Mouse (Mus musculus) liver, embryonic 14.5 days (tissue): ENCODE results near the gene Ss18l2. TPM values are rescaled to one million over a fixed set of nuclear protein-coding genes. Genes with fewer than 3 reads are reported as not detected.

Experiments
- ATAC-seq: fragments of 200-750 bp; cut with Nextera tagmentation; 2 replicates; pipeline ENCODE4 v1.8.0; 2017; ENCODE audit warnings: moderate number of reproducible peaks, mild to moderate bottlenecking, moderate library complexity; ENCODE audit not compliant: insufficient read depth
- DNase-seq, 3 experiments: peaks; one replicate each; pipeline ENCODE4 v3.0.0-alpha.2; 2012 to 2013; ENCODE audit warnings: low read depth in 3 of 3, low spot score in 3 of 3
- H3K27ac ChIP-seq: fragments of 300-500 bp; sonication (generic); 2 replicates; pipeline ENCODE4 v1.5.1; 2014; ENCODE audit warnings: moderate library complexity, mild to moderate bottlenecking, control low read depth, inconsistent platforms
- H3K27me3 ChIP-seq: fragments of 300-500 bp; sonication (generic); 2 replicates; pipeline ENCODE4 v1.6.1; 2014; ENCODE audit warnings: mild to moderate bottlenecking, low read length, moderate library complexity; ENCODE audit not compliant: control insufficient read depth, insufficient read depth
- H3K36me3 ChIP-seq: fragments of 300-500 bp; sonication (generic); replicated peaks from 2 replicates; pipeline ENCODE4 v1.6.1; 2014; ENCODE audit warnings: low read depth; ENCODE audit not compliant: control insufficient read depth, insufficient read depth
- H3K4me1 ChIP-seq, 2 experiments: fragments of 200-500 bp in 1 of 2; fragments of 300-500 bp in 1 of 2; sonication (generic) in 1 of 2; replicated peaks; 2 replicates each; pipeline ENCODE4 v1.6.1; 2012 to 2014; ENCODE audit warnings: antibody characterized with exemption in 1 of 2, inconsistent platforms in 1 of 2, low read length in 1 of 2; ENCODE audit not compliant: control insufficient read depth in 2 of 2, insufficient read depth in 2 of 2
- H3K4me2 ChIP-seq: fragments of 300-500 bp; sonication (generic); 2 replicates; pipeline ENCODE4 v1.6.1; 2014; ENCODE audit warnings: low read depth, mild to moderate bottlenecking, control low read depth, moderate library complexity
- H3K4me3 ChIP-seq, 2 experiments: fragments of 200-500 bp in 1 of 2; fragments of 300-500 bp in 1 of 2; sonication (generic) in 1 of 2; 2 replicates each; pipeline ENCODE4 v1.5.1; 2012 to 2014; ENCODE audit warnings: low read depth in 2 of 2, low read length in 2 of 2, mild to moderate bottlenecking in 2 of 2, control low read depth in 1 of 2, inconsistent platforms in 1 of 2, moderate library complexity in 1 of 2; ENCODE audit not compliant: insufficient read depth in 1 of 2
- H3K9ac ChIP-seq: fragments of 300-500 bp; sonication (generic); replicated peaks from 2 replicates; pipeline ENCODE4 v1.6.1; 2014; ENCODE audit warnings: mild to moderate bottlenecking, control low read depth, moderate library complexity
- H3K9me3 ChIP-seq: fragments of 300-500 bp; sonication (generic); 2 replicates; pipeline ENCODE4 v1.6.1; 2016; ENCODE audit warnings: low read length, mixed read lengths; ENCODE audit not compliant: control insufficient read depth
- CTCF ChIP-seq: IDR thresholded peaks from 2 replicates; pipeline ENCODE4 v1.5.1; 2016; ENCODE audit warnings: antibody characterized with exemption, low read depth, control low read depth
- EP300 ChIP-seq: IDR thresholded peaks from 2 replicates; pipeline ENCODE4 v1.6.1; 2016; ENCODE audit warnings: antibody characterized with exemption, low read depth
- WGBS: fragments of 180-500 bp; shearing (Covaris S2); extraction: QIAGEN DNeasy Blood & Tissue Kit; methylation state at CpG from one replicate; pipeline ENCODE4 v1.1.7; 2014; ENCODE audit not compliant: insufficient replicate concordance; 5-methylcytosine and 5-hydroxymethylcytosine counted together
- polyA plus RNA-seq, 2 experiments: library from polyadenylated mRNA; depleted of rRNA in 1 of 2; stranded (reverse) in 1 of 2; unstranded in 1 of 2; fragments of >200 nt; fragmentation: Nextera tagmentation in 1 of 2; extraction: Ambion mirVana in 1 of 2; gene quantifications; 2 replicates each; pipeline versions ENCODE4 v1.2.1 to v1.2.3; 2012 to 2014

Gene Ss18l2
- polyA plus RNA-seq, 2 experiments, result 24.8 to 83.3 TPM

DNA sequence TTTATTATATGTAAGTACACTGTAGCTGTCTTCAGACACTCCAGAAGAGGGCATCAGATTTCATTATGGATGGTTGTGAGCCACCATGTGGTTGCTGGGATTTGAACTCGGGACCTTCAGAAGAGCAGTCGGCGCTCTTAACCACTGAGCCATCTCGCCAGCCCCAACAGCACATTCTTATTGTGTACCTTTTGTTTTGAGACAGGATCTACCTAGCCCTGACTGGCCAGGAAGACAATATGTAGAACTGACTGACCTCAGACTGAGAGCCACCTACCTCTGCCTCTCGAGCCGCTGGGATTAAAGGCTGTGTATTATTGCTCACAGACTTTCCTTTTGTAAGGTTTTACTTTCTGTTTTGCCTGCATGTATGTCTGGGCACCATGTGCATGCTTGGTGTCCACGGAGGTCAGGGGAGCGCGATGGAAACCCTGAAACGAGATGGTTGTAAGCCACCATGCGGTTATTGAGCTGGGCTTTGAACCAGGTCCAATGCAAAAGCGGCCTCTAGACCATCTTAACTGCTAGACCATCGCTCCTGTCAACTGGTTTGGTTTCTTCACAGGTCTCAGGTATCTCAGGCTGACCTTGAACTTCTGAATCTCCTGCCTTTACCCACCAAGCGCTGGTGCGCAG lies 8.1 kb downstream of the Ss18l2 start:
- Histone ChIP-seq H3K27me3 (no peaks in the 10 kb centered on the region), H3K9me3 (no peaks in the 10 kb centered on the region), H3K4me1 (peaks cover 4 to 16% of the 10 kb centered on the region in 2 experiments), H3K4me3 (peak overlapping the region; percentile 60 to 91), H3K36me3 (no peaks in the 10 kb centered on the region), H3K9ac (peak overlapping the region; percentile 71), H3K27ac (peak overlapping the region; percentile 71), H3K4me2 (peak overlapping the region; percentile 83)
- ATAC-seq, result no peak
- 59% methylated on average over 15 of the region's 15 CpGs for WGBS
- no peak for DNase-seq
- no peak for TF ChIP-seq CTCF
- TF ChIP-seq EP300, result no peak

DNA sequence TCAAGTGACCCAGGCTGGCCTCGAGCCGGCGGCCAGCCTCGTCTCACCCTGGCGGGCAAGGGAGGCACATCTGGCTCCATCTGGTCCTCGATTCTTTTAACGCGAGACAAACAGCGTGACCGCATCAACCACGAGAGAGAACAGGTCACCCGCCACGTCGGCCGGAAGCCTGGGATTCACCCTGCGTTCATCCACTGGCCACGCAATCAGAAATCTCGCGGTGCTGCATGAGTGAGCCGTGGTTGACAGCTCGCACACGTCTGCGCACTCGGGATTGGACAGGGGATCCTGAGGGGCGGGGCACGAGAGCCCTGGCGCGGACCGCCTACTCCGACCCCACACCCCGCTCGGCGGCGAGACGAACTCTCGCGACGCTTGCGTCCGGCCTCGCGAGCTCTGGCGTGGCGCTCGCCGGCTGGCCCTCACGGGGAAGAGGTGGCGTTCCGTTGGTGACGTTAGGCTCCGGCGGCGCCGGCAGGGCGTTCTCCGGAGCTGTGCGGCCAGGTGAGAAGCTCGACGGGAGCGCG lies 8.7 kb downstream of the Ss18l2 start, which contains the start of gene Nktr:
TSS of gene Nktr (plus strand) at position 378 of the 527 bp plus-strand sequence.
- TF ChIP-seq EP300 (no peak; the same call in 1 of the 2 replicates), CTCF (peak; percentile 35)
- peaks cover 4 to 16% of the 10 kb centered on the region in 2 experiments for H3K4me1 ChIP-seq
- WGBS, result 0% methylated on average over 54 of the region's 61 CpGs
- peak within 1 kb of the TSS; percentile 99 for H3K4me2 ChIP-seq
- H3K27me3 ChIP-seq, result no peaks in the 10 kb centered on the region
- peak within 1 kb of the TSS; percentile 88 for H3K9ac ChIP-seq
- no peaks in the 10 kb centered on the region for H3K36me3 ChIP-seq
- H3K4me3 ChIP-seq, result peak within 1 kb of the TSS; percentile 90 to 91
- ATAC-seq (peak; percentile 97), DNase-seq (peak; percentile 97)
- peak within 1 kb of the TSS; percentile 84 for H3K27ac ChIP-seq
- no peaks in the 10 kb centered on the region for H3K9me3 ChIP-seq

DNA sequence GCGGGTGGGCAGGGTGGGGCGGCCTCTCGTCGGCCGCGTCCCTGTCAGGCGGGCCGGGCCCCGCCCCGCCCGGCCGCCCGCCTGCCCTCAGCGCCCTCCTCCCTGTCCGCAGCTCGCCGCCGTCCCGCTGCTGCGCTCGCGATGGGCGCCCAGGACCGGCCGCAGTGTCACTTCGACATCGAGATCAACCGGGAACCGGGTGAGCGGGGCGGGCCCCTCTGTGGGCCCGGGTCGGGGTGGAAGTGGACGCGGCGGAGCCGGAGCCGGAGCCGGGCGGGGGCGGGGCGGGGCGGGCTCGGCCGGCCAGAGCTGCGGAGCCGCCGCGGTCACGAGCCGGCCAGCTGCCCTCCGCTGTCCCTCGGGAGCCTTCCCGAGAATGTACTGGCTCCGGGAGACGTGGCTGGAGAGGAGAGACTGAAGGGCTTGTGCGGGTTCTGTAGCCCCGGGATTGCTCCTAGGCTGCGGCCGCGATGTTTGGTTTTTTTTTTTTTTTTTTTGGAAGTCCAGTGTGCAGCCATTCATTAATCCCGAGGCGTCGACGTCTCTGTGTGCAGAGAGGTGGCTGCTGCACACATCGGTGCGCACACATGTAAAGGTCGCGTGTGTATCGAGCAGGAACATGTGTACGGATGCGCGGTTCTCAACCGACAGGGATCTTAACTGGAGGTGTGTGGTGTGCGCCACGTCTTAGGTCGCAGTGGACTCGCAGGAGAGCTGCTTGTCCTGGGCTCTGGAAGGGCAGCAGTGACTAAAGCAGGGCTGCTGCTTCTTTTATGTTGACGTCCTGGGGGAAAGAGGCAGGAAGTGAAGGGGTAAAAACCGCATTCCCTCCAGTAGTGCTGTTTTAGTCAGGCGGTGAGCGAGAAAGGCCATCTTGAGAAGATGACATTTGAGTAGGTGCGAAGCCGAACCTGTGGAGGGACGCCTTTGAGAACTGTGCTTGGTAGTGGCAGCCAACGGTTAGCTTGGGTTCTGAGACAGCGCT lies 9.5 kb downstream of the Ss18l2 start:
- DNase-seq, result peak in 1 of 3 experiments; percentile 44

DNA sequence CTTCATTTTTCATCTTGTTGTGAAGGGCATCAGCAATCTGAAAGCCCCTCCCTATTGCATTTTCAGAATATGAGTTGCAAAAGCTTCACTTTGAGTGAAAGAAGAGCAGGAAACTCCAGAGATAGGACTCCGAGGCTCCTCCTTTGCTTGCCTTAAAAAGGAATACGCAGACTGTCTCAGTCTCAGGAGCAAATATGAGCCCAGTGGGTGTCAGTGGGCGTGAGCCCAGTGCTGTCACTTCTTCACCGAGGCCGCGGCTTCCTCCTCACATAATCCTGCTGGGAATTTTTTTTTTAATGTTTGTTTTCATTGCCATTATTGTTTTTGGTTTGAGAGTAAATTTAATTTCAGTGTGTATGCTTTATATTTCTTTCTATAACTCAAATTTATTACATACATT lies 30.4 kb downstream of the Ss18l2 start:
- H3K27ac ChIP-seq, result no peak overlapping the region
- ATAC-seq (no peak), DNase-seq (no peak)
- no peak for TF ChIP-seq CTCF
- no peak for TF ChIP-seq EP300
- no peak overlapping the region for H3K9ac ChIP-seq
- no peaks in the 10 kb centered on the region for H3K27me3 ChIP-seq
- peaks cover 37% of the 10 kb centered on the region for H3K36me3 ChIP-seq
- WGBS, result 88% methylated on average over 6 of the region's 6 CpGs
- H3K4me1 ChIP-seq, result no peaks in the 10 kb centered on the region
- H3K9me3 ChIP-seq, result no peaks in the 10 kb centered on the region
- H3K4me2 ChIP-seq, result no peak overlapping the region
- H3K4me3 ChIP-seq, result no peak overlapping the region

More for the DNA sequence above, 9.5 kb downstream of the Ss18l2 start:
- no peaks in the 10 kb centered on the region for H3K27me3 ChIP-seq
- WGBS, result under 1% methylated on average over 67 of the region's 87 CpGs
- peak overlapping the region; percentile 88 for H3K9ac ChIP-seq
- H3K4me2 ChIP-seq, result peak overlapping the region; percentile 99
- TF ChIP-seq CTCF (peak; percentile 12; the same call in 1 of the 2 replicates), EP300 (no peak)
- H3K9me3 ChIP-seq, result no peaks in the 10 kb centered on the region
- H3K27ac ChIP-seq, result peak overlapping the region; percentile 84
- peak; percentile 53 for ATAC-seq
- no peaks in the 10 kb centered on the region for H3K36me3 ChIP-seq
- H3K4me1 ChIP-seq, result peaks cover 4 to 16% of the 10 kb centered on the region in 2 experiments
- peak overlapping the region; percentile 90 to 91 for H3K4me3 ChIP-seq

DNA sequence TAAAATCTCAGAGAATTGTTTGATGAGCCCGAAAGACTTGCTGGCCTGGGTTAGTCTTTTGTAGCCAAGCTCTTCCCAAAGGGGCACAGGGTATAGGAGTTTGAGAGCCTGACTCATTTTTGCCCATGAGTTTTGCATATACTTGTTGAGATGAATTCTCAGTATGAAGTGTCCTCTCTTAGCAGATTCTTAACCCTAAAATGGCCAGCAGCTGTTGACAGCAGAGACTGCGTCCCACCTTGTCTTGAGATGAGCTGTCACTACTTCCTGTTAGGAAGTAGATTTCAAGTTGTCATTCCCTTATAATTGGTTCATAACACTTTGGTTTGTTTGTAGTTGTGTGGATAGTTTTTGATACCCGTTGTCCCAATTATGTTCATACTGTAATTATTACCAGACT lies 31.0 kb downstream of the Ss18l2 start:
- H3K4me2 ChIP-seq, result no peak overlapping the region
- H3K9me3 ChIP-seq, result no peaks in the 10 kb centered on the region
- H3K4me1 ChIP-seq, result no peaks in the 10 kb centered on the region
- DNase-seq, result no peak
- no peak overlapping the region for H3K27ac ChIP-seq
- no peak for ATAC-seq
- WGBS, result 73% methylated on average over 3 of the region's 3 CpGs
- peaks cover 43% of the 10 kb centered on the region for H3K36me3 ChIP-seq
- TF ChIP-seq EP300 (no peak), CTCF (no peak)
- no peaks in the 10 kb centered on the region for H3K27me3 ChIP-seq
- H3K4me3 ChIP-seq, result no peak overlapping the region
- no peak overlapping the region for H3K9ac ChIP-seq
